Mouse (Mus musculus) cerebellum, adult 2 months (tissue): ENCODE results near the gene Gm8126. TPM values are rescaled to one million over a fixed set of nuclear protein-coding genes. Genes with fewer than 3 reads are reported as not detected.
"Not testable (repeated sequence)": the region's sequence is repeated elsewhere in the genome, so short reads cannot be mapped to it uniquely, and the experiment has no call there.

ENCODE experiments used
- DNase-seq, 2 experiments: peaks; one replicate each; pipeline ENCODE4 v3.0.0; 2021
- H3K27ac ChIP-seq: fragments of 200-500 bp; 2 replicates; pipeline ENCODE4 v1.5.1; 2012; ENCODE audit warnings: low read length, control low read depth, inconsistent platforms; ENCODE audit not compliant: insufficient read depth
- H3K27me3 ChIP-seq: fragments of 200-500 bp; 2 replicates; pipeline ENCODE4 v1.6.1; 2012; ENCODE audit warnings: inconsistent platforms, mild to moderate bottlenecking, low read length, moderate library complexity; ENCODE audit not compliant: control insufficient read depth, insufficient read depth
- H3K4me1 ChIP-seq: fragments of 200-500 bp; 2 replicates; pipeline ENCODE4 v1.6.1; 2011; ENCODE audit warnings: low read length; ENCODE audit not compliant: control insufficient read depth, insufficient read depth
- H3K4me3 ChIP-seq: fragments of 200-500 bp; replicated peaks from 2 replicates; pipeline ENCODE3; 2011; ENCODE audit warnings: mild to moderate bottlenecking, low read depth, low read length, control low read depth; ENCODE audit not compliant: insufficient read depth
- WGBS: fragments of 180-500 bp; shearing (Covaris S2); methylation state at CpG from one replicate; pipeline ENCODE4 v1.1.7; 2018; 5-methylcytosine and 5-hydroxymethylcytosine counted together
- polyA plus RNA-seq: library from polyadenylated mRNA; depleted of rRNA; stranded (reverse); fragments of >200 nt; gene quantifications from 2 replicates; pipeline ENCODE4 v1.2.3, GENCODE M21; 2012; rRNA removed

Gene Gm8126
- polyA plus RNA-seq, 1 experiment: not detected

DNA sequence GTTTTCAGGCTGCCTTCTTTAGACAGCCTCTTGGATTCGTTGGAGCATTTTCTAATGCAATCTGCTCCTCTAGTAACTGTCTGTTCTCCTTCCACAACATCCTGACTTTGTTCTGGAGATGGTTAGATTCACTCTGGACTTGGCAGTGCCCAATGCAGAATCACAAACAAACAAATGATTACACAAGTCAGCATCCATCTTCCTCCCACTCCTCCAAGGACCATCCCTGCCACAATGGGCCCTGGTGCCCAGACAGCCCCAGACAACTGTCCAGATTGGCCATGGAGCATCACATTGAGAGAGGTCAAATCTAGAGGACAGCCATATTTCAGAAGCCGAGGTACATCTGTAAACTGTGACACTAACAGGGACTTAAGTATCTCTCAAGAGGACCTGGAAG is 19.0 kb downstream of the Gm8126 start:
- not testable (repeated sequence) for H3K27me3 ChIP-seq, H3K4me1 ChIP-seq, DNase-seq, H3K4me3 ChIP-seq, H3K27ac ChIP-seq
- 53% methylated on average over 2 of the region's 2 CpGs for WGBS

DNA sequence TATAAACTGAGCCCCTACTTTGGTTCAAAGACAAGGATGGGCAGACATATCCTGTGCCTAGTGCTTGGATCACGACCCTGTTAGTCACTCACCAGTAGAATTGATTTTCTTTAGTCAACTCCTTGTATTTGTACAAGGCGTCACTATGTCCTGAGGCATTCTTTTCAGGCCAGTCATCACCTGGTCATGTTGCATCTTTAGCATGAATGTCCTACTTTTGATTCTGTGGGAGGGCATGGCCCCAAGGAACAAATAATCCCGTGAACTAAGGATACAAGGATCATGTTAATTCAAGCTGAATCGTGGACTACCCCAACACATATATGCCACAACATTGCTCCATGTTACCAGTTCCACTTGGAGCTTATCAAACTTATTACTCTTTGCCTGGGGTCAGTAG is 19.7 kb downstream of the Gm8126 start:
- 62% methylated on average over 4 of the region's 4 CpGs for WGBS
- H3K27me3 ChIP-seq, DNase-seq, H3K27ac ChIP-seq, H3K4me1 ChIP-seq, H3K4me3 ChIP-seq: not testable (repeated sequence)

DNA sequence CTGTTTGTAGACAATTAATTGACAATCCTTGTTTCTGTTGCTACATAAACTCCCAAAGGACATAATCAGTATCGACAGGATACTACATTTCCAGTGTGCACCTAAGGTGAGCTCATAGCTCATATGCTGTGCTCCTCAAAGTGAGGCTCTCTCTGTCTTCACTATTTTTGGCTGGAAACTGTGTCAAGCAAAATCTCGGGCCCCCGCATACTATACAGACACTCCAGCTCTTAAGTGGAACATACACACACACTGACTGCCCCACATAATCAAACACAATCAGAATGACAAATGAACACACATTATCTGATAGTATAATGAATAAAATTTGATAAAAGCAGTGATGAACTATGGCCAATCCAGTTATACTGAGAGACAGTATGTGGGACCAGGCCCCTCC is 20.2 kb downstream of the Gm8126 start:
- H3K27ac ChIP-seq, H3K27me3 ChIP-seq, H3K4me3 ChIP-seq, DNase-seq, H3K4me1 ChIP-seq: not testable (repeated sequence)
- 89% methylated on average over 3 of the region's 3 CpGs for WGBS

DNA sequence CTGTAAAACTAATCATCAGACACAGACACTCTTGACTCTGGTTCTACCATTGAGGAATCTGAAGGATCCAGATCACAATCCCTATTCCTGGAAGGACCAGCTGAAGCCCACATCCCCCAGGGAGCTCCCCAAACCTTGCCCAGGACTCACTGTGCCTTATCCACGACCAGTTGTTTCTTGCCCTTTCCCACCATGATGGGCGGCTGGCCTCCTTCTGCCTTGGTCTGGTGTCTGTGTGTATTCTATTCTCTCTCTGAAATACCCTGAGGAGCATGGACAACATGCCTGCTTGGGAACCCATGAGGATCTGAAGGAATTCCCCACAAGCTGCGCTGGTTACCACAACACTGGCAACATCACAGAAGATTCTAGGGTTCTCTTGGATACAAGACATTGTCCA is 35.1 kb downstream of the Gm8126 start, which contains the start of gene Gm8127:
Gene Gm8127, minus strand, starts transcription at position 330 of the 400 bp plus-strand sequence.
- not testable (repeated sequence) for H3K4me1 ChIP-seq, DNase-seq, H3K27ac ChIP-seq, H3K4me3 ChIP-seq, H3K27me3 ChIP-seq
- WGBS: 76% methylated on average over 3 of the region's 3 CpGs

Other genes starting within 250 kb of the Gm8126 start
- gene Gm10376, start 243.0 kb upstream of the Gm8126 start, polyA plus RNA-seq: 0.25 TPM in 1 of 2 replicates, not detected in the other
- gene Gm8094, start 182.0 kb upstream of the Gm8126 start, polyA plus RNA-seq: 0.87 and 0.90 TPM in 2 replicates
- gene Gm8104, start 158.0 kb upstream of the Gm8126 start, polyA plus RNA-seq: 1.3 and 1.6 TPM in 2 replicates
- gene Gm7233, start 78.8 kb upstream of the Gm8126 start, polyA plus RNA-seq: 0.43 and 0.57 TPM in 2 replicates
- not detected in 2 replicates for gene Gm8122, start 23.3 kb upstream of the Gm8126 start, polyA plus RNA-seq
- gene Gm9732, start 16.4 kb downstream of the Gm8126 start, polyA plus RNA-seq: 0.36 and 0.43 TPM in 2 replicates
- not detected in 2 replicates for gene Gm8127, start 35.2 kb downstream of the Gm8126 start, polyA plus RNA-seq
- not detected in 2 replicates for gene 1700001F09Rik, start 89.2 kb downstream of the Gm8126 start, polyA plus RNA-seq
- gene Gm8138, start 157.7 kb downstream of the Gm8126 start, polyA plus RNA-seq: not detected in 2 replicates